Mouse (Mus musculus) layer of hippocampus, adult 9-11 months (tissue): ENCODE measurements around the gene Rnf213.

Source experiments
- DNase-seq: peaks from one replicate; pipeline ENCODE4 v3.0.0; 2022

Rnf213 gene

DNA sequence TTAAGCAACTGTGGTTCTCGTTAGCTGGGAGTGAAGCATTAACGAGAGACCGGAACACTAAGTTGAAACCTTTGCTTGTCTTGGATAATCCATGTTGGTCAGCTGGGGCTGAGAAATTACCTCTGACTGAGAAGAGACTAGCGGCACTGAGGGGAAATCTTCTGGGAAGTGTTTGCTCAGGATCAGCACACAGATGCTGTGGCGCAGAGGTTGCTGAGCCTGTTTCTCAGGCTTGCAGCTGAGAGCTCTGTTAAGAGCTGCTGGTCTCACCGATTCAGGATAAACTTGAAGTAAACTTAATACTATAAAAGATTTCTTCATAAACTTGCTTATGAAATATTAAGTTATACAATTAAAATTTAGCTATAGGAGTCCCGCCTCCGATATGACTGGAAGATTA lies 45.9 kb downstream of the Rnf213 start:
- no peak for DNase-seq

DNA sequence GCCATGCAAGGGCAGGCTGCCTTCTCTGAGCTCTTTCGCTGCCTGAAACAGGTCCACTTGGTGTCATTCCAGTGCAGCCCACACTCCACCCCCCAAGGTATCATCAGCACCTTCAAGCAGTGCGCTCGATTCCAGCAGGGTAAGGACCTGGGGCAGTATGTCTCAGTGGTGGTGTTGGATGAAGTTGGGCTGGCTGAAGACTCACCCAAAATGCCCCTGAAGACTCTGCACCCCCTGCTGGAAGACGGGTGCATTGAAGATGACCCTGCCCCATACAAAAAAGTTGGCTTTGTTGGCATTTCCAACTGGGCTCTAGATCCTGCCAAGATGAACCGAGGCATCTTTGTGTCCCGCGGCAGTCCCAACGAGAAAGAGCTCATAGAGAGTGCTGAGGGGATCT lies 49.3 kb downstream of the Rnf213 start:
- DNase-seq, result no peak

DNA sequence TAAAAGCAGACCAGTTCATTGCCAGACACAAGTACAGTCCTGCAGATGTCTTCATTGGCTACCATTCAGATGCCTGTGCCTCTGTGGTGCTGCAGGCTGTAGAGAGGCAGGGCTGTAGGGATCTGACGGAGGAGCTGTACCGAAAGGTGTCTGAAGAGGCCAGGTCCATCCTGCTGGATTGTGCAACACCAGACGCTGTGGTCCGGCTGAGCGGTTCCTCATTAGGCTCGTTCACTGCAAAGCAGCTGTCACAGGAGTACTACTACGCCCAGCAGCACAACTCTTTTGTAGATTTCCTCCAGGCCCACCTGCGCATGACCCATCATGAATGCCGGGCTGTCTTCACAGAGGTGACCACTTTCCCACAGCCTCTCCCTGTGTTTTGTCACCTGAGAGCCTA lies 50.5 kb downstream of the Rnf213 start:
- DNase-seq, result no peak

DNA sequence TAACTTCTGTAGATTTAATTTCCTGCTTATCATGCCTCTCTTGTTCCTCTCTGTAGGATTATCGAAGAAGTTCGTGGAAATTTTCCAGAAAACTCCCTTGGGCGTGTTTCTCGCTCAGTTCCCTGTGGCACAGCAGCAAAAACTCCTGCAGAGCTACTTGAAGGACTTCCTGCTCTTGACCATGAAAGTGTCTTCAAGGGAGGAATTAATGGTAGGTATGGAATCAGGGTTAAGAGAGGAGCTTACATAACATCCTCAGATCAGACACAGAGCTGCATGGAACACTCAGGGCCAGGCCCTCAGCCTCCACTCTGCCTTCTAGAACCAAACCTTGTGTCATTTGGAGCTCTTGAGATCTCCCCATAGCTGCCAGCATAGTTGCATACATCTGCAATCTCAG lies 63.2 kb downstream of the Rnf213 start:
- no peak for DNase-seq

DNA sequence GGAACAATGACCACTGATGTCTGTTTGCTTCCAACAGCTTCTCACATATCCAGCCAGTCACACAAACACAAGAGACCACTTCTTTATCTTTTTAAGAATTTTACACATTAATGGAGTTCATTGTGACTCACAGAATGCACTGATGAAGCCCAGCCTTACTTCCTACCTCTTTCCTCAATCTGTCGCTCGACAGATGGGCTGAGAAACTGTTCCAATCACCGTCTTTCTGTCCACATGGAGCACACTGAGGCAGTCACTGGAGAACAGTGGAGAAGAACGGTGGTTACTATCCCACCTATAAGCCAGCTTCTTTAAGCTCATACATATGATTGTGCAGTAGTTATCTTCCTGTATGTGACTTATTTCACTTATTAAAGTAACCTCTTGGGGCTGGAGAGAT lies 85.0 kb downstream of the Rnf213 start:
- peak; percentile 31 for DNase-seq

DNA sequence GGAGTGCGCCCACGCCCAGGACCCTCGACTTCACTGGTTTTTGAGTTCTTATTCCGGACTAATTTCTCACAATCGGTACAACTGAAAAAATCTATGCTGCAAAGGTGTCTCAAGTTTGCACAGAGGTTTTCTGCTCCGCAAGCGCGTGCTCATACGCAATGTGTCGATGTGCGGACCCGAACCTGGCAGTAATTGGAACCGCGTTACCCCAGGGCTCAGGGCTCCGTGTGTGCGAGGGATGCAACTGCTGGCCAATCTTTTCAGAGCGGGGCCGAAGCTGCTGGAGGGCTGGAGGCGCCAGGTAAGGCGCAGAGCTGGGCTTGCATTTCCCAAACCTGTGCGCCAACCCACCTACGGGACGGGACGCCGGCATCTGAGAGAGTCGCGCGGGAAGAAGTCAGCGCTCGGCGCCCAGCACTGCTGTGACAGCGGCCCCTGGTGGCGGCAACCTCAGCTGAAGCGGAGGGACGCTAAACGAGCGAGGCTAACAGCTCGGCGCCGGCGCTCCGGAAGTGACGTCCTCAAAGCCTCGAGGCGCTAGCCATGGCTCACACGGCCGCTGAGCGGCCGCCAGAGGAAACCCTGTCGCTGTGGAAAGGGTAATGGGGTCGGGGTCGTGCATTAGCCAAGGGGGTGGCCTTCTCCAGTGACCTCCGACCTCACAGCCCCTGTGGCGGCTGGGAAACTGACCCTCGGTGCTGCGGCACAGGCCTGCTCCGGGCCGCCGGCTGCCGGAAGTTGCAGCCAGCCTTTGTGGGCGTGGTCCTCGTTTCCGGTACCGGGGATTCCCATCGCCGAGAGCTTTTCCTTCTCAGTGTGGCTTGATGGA lies 98.2 kb downstream of the Rnf213 start, which contains the start of gene Endov:
Gene Endov (plus strand): TSS at position 487 of the 829 bp plus-strand sequence.
- peak; percentile 96 for DNase-seq

DNA sequence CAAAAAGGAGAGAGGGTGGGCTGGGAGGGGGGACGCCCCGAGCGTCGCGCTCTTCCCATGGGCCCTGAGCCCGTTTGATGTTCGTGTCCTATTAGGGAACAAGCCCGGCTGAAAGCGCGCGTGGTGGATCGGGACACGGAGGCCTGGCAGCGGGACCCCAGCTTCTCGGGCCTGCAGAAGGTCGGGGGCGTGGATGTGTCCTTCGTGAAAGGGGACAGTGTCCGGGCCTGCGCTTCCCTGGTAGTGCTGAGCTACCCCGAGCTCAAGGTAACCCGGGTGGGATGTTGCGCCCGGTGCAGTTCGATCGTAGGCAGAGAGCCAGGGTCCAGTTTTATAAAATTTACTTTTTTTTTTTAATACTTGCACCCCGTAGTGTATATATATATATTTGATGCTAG lies 98.8 kb downstream of the Rnf213 start:
- no peak for DNase-seq

DNA sequence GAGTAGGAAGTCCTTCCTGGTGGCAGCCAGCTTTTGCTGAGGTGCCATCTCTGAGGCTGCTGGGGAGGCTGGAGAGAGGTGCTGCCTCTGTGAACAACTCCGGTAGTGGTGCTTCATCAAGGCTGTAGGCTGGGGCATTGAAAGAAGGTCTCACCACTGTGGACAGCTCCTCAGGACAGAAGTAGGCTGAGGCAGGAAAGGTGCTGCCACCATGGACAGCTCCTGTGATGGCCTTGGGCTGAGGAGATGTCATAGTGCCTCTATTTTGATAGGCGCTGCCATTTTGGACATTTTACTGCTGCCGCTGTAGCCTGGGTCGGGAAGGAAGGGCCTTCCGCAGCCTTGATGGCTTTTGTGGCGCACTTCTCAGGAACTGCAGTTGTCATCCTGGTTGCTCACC lies 99.9 kb downstream of the Rnf213 start:
- no peak for DNase-seq

DNA sequence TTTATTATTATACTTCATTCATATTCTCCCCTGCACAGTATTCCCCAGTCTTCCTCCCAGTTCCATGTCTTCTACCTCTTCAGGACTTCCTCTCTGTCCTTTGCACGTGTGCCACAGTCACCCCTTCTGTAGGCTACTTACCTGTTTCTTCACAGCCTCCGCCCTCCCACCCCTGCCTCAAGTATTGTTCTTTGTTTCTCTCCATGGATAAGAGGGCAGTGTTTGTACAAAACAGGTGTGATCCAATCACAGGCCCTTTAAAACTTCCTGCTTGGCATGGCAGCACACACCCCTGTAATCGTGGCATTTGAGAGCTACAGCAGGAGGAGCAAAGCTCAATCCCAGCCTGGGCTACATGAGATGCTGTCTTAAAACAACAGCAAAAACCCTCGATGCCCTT lies 100.6 kb downstream of the Rnf213 start:
- no peak for DNase-seq

DNA sequence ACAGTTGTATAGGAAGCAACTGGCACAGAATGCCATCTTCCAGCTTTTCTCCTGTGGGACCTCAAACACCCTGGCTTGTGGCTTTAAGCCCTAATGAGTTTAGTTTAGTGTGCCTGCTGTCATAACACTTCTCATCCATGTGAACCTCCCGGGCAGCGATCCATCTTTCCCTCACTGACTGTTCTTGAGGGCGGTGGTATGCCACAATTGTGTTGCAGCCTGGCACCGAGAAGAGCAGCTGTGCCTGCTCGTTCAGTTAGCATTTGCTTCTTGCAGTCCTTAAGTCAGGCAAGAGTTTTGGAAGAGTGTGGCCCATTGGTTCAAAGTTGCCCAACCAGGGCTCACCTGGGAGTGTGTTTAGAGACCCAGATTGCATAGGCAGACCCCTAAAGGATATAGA lies 103.2 kb downstream of the Rnf213 start:
- peak; percentile 87 for DNase-seq

DNA sequence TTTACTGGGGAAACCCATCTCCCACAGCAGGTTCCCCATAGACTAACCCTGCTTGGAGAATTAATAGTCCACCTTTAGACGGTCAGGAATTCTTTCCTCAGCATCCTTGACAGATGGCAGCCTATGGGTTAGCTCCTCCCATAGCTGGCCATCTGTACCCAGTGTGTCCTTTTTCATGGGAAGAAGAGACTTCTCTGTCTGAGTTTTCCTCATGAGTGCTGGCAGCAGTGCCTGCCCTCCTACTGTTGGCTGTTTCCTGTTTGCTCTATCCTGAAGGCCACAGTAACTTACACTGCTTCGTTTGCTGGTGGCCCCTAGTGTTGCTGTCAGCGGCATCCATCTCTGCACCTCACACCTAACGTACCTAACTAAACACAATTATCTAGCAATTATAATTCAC lies 104.6 kb downstream of the Rnf213 start:
- no peak for DNase-seq

DNA sequence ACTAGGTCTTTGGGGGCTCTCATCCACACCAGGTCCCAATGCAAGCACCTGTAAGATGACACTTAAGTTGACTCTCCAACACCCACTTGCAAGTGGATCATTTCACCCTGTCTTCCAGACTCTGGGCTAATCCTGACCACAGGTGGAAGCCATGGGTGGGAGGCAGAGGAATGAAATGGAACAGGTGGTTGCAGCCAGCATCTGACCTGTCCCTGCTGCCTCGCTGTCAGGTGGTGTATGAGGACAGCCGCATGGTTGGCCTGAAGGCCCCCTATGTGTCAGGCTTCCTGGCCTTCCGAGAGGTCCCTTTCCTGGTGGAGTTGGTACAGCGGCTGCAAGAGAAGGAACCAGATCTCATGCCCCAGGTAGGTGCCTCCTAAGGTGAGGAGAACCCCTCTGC lies 106.4 kb downstream of the Rnf213 start:
- no peak for DNase-seq

DNA sequence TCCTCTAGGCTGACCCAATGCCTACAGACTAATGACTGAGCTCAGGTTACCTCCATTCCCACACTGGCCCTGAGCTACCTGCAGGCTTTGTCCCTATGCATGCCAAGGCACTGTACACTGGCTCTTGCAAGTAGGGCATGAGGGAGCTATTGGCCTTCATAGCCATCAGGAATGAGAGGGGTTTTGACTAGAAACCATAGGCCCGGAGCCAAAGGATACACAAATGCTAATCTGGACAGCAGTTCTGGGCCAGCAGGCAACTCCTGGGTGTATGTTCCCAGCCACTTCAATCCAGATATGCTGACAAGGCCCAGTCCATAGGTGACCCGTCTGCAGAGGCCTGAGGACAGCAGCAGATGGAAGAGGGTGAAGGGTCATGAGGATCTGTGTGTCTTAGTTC lies 107.1 kb downstream of the Rnf213 start:
- no peak for DNase-seq

DNA sequence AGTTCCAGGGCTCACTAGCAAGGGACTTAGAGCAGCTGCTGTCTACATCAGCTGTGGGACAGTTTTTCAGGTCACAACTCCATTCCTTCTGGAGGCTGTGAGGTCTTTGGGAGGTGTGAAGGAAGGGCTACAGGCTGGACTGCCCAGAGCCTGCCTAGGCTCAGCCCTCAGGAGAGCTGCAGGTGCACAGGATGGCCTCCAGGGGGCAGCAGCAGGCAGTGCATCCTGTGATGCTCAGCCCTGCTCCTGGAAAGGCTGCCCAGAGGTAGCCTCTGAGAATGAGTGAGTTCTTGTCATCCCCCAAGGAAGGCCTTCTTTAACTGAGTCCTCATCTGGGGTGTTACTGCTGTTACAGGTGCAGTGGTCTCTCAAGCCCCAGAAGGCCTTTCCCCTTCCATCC lies 110.8 kb downstream of the Rnf213 start:
- DNase-seq, result peak; percentile 45

DNA sequence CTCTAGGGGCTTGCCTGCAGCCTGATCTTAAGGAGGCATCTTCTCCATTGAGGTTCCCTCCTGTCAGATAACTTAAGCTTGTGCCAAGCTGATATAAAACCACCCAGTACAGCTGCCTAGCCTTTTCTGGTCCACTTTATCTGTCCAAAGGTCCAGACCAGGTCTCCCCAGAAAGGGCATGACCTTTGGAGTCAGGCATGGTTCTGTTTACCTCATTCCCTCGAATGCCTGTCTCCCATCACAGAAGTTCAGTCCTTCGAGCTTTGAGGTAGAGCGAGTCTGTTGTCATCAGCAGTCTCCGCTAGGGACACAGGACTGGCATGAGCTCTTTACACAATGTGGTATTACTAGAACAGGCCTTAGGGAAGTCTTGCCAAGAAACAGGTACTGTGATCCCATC lies 113.5 kb downstream of the Rnf213 start:
- DNase-seq, result no peak

DNA sequence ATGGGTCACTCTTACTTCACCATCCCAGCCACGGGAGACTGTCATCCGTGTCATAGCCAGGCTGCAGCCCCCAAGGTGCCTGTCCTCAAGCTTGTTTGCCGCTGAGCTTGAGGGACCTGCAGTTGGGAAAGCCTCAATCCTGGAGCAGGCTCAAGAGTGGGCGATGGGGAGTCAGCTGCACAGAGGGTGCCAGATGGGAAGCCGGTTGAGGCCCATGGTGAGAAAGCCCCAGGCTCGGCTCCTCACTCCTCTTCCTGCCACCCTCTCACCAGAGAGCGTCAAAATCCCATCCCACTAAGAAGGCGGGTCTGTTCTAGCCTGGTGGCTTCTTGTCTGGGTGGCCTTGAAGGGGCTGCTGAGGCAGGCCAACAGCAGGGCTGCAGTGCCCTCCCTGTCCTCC lies 114.9 kb downstream of the Rnf213 start:
- peak; percentile 85 for DNase-seq

DNA sequence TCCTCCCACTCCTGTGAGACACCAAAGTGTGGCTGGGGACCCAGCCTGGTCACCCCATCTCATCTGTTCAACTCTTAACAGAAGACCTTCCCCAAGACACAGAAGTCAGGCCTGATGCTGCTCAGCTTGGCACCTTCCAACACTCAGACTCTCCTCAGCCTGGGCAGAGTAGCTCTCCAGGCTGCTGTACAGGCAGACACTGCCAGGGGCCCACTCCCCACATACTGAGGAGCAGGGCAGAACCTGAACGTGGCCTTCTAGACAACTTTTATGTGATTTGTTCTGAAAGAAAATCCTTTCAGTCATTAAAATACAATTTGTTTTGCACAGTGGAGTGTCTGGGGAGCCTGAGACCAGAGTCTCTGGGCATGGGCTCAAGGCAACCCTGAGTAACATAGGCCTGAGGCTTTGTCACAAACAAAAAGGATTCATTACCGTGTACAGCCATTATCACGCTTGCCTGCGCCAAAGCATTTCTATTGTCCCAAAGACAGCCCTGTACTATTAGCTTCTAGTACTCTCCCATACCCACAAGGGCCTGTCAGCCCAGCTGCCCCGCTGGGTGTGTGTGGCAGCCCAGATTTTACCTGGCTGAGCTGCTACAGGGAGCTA lies 116.4 kb downstream of the Rnf213 start:
- DNase-seq, result no peak

DNA sequence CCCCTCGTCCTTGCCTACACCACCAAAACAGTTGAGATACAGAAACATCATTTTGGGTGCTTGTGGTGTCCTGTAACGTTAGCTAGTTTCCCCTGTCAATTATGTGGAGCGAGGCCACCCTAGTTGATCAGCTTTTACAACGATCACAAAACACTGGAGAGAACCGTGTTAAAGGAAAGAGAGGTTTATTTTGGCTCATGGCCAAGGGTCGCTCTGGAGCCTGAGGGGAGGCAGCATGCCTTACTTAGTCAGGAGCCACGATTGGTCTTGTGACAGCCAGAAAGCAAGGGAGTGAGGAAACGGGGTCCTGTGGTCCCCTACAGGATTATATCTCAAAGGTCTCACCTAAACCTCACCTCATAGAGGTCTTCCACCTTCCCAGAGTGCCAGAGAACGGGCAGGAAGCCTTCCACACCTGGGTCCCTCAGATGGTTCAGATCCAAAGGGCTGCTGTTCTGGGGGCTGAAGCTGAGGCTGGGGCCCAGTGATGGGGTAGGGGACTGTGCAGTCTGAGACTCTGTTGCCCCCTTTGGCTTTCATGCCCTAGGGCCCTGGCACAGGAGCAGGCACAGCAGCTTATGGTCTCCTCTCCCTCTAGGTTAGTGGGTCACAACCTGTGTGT lies 120.2 kb downstream of the Rnf213 start:
- no peak for DNase-seq

DNA sequence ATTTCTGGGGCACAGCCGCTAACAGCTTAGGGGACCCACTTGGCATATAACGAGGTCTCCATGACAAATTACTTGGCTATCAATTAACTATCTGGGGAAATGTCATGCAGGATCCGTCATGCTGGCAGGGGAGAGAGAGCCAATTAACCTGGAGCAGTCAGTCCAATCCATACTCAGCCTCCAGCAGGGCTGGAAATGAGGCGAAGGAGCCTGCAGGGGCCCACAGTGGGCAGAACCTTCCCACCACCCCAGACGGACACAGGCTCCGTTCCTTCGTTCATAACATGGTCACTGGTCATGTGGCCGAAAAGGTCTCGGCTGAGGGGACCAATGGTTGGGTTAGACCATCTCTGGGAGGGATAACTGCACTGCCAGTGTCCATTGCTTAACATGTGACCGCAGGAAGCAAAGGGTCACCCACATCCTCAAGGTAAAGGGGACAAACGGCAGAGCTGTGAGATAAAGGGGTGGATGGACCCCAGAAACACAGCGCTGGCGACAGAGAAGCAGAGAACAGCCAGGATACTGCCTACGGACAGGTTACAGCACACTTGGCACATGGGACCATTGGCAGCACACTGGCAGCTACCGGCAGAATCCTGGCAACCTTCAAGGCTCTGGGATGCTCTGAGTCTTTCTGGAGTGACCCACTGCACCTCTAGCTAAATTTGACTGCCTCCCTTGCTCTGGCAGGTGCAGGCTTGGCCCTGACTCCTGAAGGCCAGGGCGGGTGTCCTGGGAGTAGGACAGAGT lies 121.4 kb downstream of the Rnf213 start:
- no peak for DNase-seq

DNA sequence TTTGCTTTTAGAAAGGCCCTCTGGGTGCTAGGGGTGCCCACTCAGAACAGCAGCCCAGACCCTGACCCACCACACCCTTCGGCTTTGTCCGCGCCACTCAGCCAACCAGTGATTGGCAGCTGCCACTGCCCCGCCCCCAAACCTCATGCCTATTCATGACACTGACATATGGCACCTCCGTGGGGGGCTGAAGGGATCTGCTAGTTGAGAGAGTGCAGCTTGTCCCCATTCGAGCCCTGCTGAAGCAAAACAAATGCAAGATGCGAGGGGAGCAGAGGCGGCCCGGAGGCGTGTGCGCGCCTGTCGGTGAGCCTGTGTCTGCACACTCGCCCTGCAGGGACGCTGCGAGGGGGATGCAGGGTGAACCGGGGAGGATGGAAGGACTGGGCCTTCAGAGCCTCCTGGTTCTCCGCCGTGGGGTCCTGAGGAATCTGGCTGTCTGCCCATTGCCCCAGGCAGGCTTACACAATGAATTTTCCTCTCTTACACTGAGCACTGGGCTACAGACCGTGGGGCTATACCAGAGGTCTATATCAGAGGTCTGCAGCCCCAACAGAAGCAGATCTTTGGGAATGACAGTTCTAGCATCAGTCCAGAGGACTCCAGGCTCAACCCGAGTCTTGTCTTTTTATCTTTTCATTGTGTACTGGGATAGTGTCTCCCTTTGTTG lies 122.2 kb downstream of the Rnf213 start:
- DNase-seq, result peak; percentile 89

DNA sequence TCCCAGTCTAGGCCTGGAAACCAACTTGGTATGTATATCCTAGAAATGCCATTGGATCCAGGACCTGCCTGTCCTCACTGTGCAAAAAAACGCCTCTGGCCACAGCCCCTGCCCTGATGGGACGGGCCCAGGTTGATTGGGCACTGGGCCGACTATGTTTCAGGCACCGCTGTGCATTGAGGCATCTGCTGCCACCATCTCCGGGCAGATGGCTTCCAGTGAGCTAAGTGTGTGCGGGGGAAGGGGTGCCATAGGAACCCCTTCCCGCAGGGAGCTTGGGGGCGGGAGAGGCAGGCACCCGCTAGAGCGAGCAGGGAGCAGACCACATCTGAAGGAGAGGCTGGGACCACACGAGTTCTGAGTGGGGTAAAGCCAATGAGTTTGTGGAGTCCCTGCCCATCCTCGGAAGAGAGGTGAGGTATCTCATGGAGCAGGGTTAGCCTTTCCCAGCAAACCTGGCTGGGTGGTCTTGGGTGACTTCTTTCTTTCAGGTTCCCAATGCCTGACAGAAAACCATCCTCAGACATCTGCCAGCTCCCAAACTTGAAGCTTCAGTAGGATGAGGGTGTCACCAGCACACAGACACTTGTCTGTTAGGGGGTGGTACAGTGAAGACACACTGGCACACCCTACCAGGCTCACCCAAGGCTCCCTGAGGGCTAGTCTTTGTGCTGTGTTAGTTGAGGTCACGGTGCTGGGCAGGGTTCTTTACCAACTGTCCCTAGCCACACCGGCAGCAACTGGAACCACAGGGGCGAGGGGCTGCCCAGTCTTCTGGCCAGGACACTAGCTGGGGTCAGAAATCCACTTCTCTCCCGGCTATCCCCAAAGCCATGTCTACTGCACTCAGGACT lies 123.2 kb downstream of the Rnf213 start:
- DNase-seq, result peak; percentile 88
